Mouse (Mus musculus) monocyte, adult 5-6 weeks (primary cell): ENCODE data around the gene Kctd4. TPM values are rescaled to one million over a fixed set of nuclear protein-coding genes. Genes with fewer than 3 reads are reported as not detected.
A peak's percentile ranks its signal among the peaks of the same experiment; 100 is the strongest.

Experiments used
- ATAC-seq: fragments of 153-309, 156-312 bp; replicated peaks from 2 replicates; pipeline ENCODE4 v1.8.0; 2017; ENCODE audit warnings: mild to moderate bottlenecking; ENCODE audit not compliant: low TSS enrichment, insufficient number of reproducible peaks, severe bottlenecking, poor library complexity, low FRiP score
- total RNA-seq: library from RNA; stranded (forward); fragments of 200-1000, 200-491, 200-594 nt; gene quantifications from 3 replicates; pipeline ENCODE4 v1.2.3, GENCODE M21; 2017

Kctd4 gene
- total RNA-seq, 1 experiment from 2014 or later, result not detected

DNA sequence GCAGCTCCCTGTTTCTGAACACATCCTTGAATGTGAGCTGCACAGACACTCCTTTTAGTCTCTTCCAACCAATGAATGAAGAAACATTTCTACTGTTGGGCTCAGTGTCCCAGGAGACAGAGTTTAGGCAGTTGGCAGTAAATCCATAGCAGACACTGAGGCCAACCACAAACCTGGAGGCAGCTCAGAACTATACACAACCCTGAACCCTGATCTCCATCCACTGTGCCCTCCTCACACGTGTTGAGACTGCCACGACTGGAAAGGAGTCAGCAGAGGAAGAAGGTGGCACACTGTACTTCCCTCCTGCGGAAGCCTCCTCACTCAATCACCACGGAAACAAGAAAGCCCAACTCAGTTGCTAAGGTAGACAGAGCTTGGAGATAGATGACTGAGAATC, 30.3 kb downstream of the Kctd4 start:
- no peak for ATAC-seq

DNA sequence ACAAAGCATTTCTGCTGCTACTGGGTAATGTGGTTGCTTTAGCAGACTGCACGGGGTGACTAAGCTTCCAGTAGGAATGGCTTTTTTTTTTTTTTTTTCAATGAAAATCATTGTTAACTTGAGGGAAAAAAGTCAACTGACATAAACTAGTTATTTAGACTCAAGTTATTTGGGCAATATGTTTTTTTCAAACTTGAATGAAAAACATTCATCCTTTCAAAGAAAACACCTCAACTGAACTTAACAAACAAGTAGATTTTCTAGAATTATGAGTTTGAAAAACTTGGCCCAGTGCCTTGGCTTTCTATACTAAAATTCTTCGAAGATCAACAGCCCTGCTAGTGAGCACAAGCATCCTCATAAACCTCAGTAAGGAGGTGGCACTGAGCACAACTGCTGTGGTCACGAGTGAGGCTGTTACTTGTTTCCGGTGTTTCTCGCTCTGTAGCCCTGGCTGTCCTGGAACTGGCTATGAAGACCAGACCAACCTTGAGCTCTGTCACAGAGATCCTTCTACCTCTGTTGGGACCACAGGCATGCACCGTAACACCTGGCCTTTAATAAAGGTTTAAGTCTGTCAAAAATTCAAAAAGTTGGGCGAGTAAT, 32.2 kb downstream of the Kctd4 start:
- no peak for ATAC-seq

DNA sequence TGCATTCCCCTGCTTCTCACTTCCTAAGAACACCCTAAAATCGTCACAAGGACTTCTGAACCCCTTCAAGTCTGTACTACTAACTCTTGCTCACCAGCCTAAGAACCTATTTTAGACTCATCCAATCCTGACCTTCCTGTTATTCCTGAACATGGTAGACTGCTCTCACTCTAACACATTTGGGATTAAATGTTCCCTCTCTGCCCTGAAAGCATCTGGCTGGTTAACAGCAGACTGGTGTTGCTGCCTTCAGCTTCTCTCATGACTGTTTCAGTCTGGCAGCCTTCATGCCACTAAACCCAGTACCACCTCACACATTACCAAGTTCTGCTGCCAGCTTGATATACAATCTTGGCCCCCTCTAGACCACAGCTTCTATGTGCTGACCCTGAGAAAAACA, 34.4 kb downstream of the Kctd4 start:
- no peak for ATAC-seq

DNA sequence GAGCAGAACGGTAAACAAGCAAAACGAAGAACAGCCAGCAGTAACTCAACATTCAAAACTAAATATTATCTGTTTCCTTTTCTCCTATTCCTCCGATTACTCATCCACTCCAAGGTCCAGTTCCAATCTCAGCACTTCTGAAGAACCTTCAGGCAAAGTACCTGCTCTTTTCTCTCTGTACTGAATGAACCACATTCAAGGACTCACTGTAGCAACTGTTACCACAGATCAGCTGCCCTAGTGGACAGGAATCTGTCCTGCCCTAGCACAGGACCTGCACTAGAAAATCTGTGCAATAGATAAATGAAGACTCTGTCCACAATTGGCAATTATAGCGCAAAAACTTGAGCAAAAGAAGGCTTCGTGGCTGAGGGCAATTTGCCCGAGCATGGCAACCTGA, 36.1 kb downstream of the Kctd4 start:
- no peak for ATAC-seq

DNA sequence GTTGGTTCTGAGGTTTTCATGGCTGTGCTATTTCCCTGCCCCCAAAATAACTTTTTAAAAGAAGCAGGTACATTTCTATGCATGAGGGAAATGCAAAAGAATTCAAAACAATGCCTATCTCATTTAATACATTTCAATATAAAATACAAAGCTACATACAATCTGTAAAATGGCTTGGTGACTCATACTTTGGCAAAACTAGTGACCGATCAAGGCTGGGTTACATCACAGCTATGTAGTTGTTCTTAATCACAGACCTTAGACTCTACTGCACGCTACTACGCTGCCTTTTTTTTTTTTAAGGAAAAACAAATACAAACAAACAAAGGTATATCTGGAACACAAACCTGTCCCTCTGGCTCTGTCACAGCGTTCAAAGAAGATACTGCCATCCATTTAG, 37.6 kb downstream of the Kctd4 start:
- no peak for ATAC-seq

DNA sequence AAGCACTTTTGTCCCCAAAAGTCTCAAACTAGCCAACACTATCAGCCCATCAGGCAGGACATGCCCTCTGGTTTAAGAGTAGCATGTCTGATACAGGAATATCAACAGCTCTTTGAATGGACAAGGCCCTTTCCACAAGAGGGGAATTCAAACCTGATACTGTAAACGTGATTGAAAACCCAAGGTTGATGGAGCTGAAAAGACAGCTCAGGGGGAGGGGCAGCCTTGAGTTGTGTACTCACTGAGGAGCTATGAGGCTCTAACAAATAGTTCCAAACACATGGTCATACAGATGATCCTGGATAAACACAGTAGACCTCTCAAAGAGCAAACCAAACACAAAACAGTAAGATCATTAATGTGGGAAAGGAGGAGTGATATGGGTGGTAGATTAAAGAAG, 43.3 kb downstream of the Kctd4 start:
- no peak for ATAC-seq

DNA sequence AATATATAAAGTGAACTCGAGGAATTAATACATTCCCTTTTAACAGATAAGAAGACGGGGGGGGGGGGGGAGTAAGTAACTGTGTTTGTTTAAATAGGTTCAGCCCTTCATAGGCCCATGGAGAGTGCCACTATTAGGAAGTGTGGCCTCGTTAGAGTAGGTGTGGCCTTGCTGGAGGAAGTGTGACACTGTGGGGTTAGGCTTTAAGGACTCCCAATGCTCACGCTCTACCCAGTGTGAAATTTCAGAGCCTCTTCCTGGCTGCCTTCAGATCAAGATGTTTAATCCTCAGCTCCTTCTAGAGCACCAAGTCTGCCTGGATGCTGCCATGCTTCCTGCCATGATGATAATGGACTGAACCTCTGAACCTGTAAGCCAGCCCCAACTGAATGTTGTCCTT, 47.0 kb downstream of the Kctd4 start:
- ATAC-seq, result no peak

DNA sequence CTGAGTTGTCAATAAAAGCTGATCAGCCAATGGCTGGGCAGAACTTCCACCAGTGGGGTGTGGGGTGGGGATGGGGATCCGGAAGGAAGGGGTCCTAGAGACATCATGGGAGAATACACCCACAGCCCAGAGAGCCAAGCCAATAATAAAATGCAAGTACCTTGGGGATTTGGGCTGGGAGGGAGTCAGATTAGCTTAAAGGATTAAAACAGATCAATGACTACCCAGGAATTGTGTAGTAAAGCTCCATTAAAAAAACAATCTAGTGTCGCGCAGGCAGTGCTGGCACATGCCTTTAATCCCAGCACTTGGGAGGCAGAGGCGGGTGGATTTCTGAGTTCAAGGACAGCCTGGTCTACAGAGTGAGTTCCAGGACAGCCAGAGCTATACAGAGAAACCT, 50.2 kb downstream of the Kctd4 start:
- no peak for ATAC-seq

DNA sequence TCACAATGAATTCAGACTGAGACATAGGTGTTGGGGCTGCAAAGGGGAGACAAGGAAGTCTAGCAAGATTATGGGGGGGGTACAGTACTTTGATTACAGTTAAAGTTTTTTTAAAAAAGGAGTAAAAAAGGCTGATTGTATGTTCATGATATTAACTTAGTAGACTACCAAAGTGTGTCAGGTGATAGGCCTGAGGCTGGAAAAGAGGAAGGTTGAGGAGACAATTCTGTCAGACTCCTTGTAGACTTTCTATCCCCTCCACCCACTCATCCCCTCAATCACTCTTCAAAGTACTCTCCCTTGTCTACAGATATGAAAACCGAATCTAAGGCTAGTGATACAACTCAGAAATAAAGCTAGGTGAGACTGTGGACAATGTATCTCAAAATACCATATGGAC, 53.4 kb downstream of the Kctd4 start:
- ATAC-seq, result no peak

DNA sequence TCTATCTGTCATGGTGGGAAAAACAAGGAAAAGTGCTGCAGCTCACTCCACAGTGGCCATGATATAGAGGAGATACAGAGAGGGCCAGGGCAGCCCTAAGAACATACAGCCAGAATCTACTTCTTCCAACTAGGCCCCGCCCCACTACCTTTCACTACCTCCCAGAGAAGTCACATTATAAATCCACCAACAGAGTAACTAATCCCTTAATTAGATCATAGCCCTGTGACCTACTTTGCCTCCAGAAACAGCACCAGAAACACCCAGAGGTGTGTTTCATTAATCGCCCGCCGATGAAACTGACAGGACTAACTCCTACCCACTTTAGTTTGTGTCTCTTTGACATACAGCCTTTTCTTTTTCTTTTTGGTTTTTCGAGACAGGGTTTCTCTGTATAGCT, 54.4 kb downstream of the Kctd4 start:
- ATAC-seq, result no peak

DNA sequence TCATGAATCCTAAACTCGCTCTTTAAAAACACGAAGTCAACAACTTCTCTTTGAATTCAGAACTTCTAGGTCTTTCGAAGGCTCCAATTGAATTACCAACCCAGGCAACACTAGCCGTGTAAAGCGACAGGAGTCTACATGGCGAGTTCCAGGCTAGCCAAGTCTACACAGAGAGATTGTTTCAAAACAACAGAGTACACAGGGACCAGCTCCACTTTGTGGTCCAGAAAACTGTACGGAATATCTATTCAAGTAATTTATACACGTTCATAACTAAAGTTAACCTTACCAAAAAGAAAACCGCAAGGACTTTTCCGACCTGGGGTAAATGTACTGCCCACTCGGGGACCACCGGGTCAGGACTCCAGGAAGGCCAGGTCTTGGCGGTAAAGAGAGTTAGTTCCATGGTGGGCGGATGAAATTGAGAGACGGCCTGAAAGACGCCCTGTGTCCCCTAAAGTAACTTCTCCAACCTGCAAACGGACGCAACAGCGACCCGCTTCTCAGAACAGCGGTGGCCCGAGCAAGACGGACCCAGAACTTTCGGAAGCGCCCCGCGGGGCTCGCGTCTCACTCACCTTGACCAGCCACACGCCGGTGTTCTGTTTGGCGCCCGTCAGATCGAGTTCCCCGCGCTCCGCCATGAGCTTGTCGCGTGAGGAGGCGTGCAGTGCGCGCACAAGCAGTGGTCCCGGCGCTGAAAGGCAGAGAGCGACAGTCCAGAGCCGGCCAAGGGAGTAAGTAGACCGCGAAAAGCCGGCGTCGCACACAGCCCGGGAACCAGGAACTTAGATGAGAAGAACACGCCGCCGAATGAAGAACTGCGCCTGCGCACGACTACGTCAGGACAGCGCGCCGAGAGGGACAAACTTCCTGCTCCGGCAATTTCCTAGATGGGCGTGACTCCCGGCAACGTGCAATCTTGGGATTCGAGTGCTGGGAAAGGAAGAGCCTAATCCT, 55.6 kb downstream of the Kctd4 start, which contains the start of gene Gtf2f2:
TSS of gene Gtf2f2 (minus strand) at position 764 of the 960 bp plus-strand sequence.
- ATAC-seq, result peak; percentile 93

DNA sequence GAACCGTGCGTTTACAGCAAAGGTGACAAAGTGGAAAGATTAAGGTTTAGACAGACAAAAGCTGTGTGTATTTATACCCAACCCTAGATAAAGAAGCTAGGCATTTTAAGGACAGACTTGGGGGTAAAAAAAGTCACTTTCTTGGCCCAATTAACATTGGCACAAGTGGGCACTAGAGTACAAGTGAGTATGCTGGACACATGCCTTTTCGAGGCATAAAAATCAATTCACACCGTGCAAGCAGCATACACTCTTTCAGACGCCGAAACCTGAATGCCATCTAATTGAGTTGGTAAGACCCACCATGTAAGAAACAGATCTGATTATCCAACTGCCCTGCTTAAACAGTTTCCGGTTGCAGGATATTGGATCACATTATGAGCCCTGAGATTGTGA, 56.3 kb downstream of the Kctd4 start:
- no peak for ATAC-seq

DNA sequence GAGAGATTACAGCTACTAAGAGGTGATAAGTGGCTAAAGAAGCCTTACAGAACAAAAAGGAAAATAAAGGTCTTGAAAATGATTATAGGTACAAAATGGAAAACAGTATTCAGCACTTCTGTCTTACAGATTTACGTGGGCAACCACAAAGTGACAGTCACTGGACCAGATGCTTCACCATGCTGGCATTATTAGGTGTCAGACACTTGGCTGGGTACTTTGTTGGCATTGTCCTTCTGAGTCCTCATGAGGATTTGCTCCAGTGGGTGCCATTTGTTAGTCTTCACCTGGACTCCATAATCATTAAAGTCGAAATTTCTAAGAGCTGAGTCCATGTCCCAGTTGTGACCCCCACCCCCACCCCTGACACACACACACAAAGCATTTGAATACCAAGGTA, 59.5 kb downstream of the Kctd4 start:
- no peak for ATAC-seq

Other genes with a start within 250 kb of the Kctd4 start
- 30.0 to 44.2 TPM (median 41.3 TPM) in 3 replicates for gene Cog3, start 200.5 kb upstream of the Kctd4 start, total RNA-seq
- 22.8 to 36.1 TPM (median 24.3 TPM) in 3 replicates for gene Slc25a30, start 168.0 kb upstream of the Kctd4 start, total RNA-seq
- 1,522 to 2,093 TPM (median 2,001 TPM) in 3 replicates for gene Tpt1, start 109.9 kb upstream of the Kctd4 start, total RNA-seq
- gene Gtf2f2, start 55.9 kb downstream of the Kctd4 start, total RNA-seq, result 51.1 to 70.9 TPM (median 53.0 TPM) in 3 replicates
- gene Gpalpp1, start 155.8 kb downstream of the Kctd4 start, total RNA-seq, result 19.2 to 34.3 TPM (median 30.5 TPM) in 3 replicates
- gene Nufip1, start 155.9 kb downstream of the Kctd4 start, total RNA-seq, result 14.3 to 23.1 TPM (median 16.5 TPM) in 3 replicates